Mouse (Mus musculus): Measurements from ENCODE around the gene Hmgn3. TPM values are rescaled to one million over a fixed set of nuclear protein-coding genes. Genes with fewer than 3 reads are reported as not detected.

The Hmgn3 gene
- 149 and 184 TPM in 2 replicates for polyA plus RNA-seq (2012; rRNA removed)

GRCm38 (mm10) chr9:83146446-83147188 lies at the start of gene Hmgn3:
Gene Hmgn3 (minus strand): TSS chr9:83146685.

Other genes with a start within 250 kb of the Hmgn3 start
- gene Phip, start 171.2 kb downstream of the Hmgn3 start, polyA plus RNA-seq (2012; rRNA removed) = 24.3 and 29.6 TPM in 2 replicates